Mouse (Mus musculus): ENCODE data around the gene Cep170.
A peak's percentile ranks its signal among the peaks of the same experiment; 100 is the strongest.

The Cep170 gene

GRCm38 (mm10) chr1:176749708-176750107 lies 64.2 kb downstream of the Cep170 start:
- DNase-seq (ENCODE audit: low spot score): no peak

GRCm38 (mm10) chr1:176732834-176733233 lies 81.0 kb downstream of the Cep170 start:
- DNase-seq (ENCODE audit: low spot score): no peak

DNA sequence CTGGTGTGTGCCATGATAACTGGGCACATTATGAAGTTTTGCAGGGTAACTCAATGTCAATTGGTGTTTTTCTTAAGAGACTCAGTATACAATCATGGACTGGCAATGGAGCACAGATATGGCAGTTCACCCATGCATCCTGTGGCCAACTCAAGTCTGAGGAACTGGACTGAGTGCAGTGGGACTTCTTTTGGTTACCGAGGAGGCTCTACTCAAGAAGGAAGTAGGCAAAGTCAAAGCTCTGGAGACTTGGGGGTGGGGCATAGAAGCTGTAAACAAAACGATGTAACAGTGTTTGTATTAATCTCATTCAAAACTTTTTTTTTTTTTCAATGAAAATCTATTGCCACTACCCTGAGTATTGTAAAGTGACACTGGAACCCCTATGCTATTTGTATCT lies 83.3 kb downstream of the Cep170 start:
- no peak for DNase-seq (ENCODE audit: low spot score)

- no peak for DNase-seq (ENCODE audit: low spot score)
These were observed 86.5 kb downstream of the Cep170 start for GRCm38 (mm10) chr1:176727372-176727771.

DNA sequence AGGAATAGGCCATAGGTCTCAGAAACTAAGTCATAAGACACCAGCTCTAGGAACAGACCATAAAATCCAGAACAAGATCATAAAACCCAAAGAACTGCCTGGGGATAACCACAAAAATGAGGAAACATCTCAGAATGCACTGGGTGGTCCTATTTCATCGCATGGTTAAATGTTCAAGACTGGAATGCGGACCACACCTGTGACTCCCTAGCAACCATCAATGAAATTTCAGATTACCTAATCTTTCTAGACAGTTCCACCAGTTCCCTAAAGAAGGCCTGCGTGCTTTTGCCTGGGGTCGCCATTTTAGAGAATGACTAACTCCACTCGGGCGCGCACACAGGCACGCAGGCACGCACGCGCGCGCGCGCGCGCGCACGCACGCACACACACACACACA lies 89.1 kb downstream of the Cep170 start:
- no peak for DNase-seq (ENCODE audit: low spot score)

GRCm38 (mm10) chr1:176723858-176724713 lies 89.8 kb downstream of the Cep170 start:
- peak; percentile 76 for DNase-seq (ENCODE audit: low spot score)

DNA sequence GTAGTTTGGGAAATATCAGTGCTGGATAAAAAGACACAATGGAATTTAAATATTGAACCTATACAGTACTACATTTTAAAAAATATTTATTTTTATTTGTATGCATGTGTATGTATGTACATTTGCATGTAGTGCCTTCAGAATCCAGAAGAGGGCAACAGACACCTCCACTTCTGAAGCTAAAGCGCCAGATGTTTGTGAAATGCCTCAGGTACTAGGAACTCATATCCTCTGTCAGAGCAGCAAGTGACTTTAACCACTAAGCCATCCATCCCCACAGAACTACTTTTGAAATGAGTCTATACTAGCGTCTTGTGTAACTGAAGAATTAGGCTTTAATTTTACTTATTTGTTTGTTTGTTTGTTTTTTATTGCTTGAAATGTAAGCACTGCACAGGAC lies 101.4 kb downstream of the Cep170 start:
- DNase-seq (ENCODE audit: low spot score): peak; percentile 72

DNA sequence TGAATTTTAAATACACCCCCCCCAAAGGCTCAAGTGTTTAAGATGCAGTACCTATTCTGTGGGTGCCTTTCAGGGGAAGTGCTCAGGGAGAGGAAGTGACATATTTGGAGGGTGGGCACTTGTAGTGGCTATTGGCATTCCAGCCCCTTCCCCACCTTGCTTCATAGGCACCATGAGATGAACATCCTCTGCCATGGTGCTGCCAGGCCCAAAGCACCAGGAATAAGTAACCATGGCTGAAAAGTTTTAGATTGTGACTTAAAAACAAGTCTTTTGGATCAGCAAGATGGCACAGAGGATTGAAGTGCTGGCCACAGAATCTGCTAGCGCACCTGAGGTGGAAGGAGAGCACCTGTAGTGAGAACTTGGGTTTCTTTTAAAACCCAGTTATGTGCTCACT lies 113.6 kb downstream of the Cep170 start:
- no peak for DNase-seq (ENCODE audit: low spot score)

DNA sequence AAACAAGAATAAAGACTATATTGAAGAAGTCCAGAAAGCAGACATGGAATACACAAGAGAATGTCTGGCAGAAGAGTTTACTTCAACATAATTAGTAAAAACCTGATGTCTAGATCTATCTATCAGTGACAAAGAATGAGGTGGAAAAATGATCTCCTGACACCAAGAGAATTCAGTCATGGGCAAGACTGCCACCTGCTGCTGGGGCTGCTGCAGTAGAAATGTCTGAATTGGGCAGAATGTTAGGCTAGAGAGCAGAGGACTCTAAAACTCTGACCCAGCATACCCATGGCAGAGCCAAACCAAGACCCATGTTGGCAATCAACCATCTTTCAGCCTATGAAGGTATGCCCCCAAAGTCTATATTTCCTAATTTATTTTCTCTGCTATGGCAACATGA lies 114.1 kb downstream of the Cep170 start:
- peak; percentile 35 for DNase-seq (ENCODE audit: low spot score)

DNA sequence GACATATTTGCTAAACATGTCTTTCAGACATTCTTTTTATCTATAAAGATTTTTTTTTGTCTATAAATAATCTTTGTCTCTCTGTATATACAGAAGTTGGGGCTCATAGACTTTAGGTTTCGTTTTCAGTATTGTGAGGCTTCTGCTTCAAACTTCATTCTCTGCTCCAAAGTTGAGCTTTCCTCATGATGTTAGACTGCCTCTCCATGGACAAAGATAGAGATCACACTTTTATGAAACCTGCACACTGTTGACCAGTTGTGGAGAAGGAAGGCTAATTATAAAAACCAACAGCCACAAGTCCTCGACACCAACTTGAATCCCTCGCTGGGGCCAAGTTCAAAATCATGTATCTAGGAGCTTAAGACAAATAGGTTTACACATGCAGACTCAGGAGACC lies 115.2 kb downstream of the Cep170 start:
- DNase-seq (ENCODE audit: low spot score): no peak

DNA sequence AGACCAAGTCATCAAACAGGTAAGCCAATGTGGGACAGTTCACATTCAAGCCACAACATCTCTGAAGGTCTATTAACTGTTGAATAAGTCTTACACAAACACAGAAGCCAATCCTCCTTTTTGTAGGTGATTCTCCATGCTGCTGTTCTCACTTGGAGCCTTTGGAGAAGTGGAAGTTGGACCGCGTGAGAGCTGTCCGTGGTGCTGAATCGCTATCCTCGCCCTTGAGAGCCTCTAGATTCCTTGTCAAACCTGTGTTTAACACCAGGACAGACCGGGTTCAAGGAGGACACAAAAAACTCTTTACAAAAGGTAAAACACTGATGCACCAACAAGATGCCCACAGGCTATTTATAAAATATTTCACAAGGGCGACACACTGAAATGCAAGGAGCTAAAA lies 116.8 kb downstream of the Cep170 start:
- DNase-seq (ENCODE audit: low spot score): peak; percentile 51

- no peak for DNase-seq (ENCODE audit: low spot score)
These were observed 122.8 kb downstream of the Cep170 start for GRCm38 (mm10) chr1:176691101-176691500.

- DNase-seq (ENCODE audit: low spot score): no peak
These were observed 125.5 kb downstream of the Cep170 start for GRCm38 (mm10) chr1:176688251-176688880.

All from adipocyte (in vitro differentiated cells).